Mouse (Mus musculus) hematopoietic stem cell, adult 5-6 weeks (primary cell): ENCODE results near the gene Slc35g2. TPM values are rescaled to one million over a fixed set of nuclear protein-coding genes. Genes with fewer than 3 reads are reported as not detected.
A peak's percentile ranks its signal among the peaks of the same experiment; 100 is the strongest.

Experiments used
- ATAC-seq, 2 experiments: fragments of 125-278 bp in 1 of 2; replicated peaks in 1 of 2; 2 replicates each; pipeline ENCODE4 v1.8.0; 2016 to 2017; ENCODE audit warnings: inconsistent platforms in 2 of 2, mild to moderate bottlenecking in 2 of 2, moderate number of reproducible peaks in 2 of 2, low read depth in 1 of 2, moderate TSS enrichment in 1 of 2; ENCODE audit not compliant: low FRiP score in 2 of 2, poor library complexity in 2 of 2, severe bottlenecking in 2 of 2, insufficient read depth in 1 of 2, low TSS enrichment in 1 of 2
- total RNA-seq: library from RNA; stranded (forward); fragments of 172-1452, 232-1000 nt; gene quantifications from 2 replicates; pipeline ENCODE4 v1.2.3, GENCODE M21; 2017

Slc35g2 gene
- total RNA-seq: not detected in 2 replicates

GRCm38 (mm10) chr9:100570626-100571233 lies at the start of gene Slc35g2:
Gene Slc35g2, minus strand, starts transcription at chr9:100571090.
- ATAC-seq: peak; percentile 34 to 44

DNA sequence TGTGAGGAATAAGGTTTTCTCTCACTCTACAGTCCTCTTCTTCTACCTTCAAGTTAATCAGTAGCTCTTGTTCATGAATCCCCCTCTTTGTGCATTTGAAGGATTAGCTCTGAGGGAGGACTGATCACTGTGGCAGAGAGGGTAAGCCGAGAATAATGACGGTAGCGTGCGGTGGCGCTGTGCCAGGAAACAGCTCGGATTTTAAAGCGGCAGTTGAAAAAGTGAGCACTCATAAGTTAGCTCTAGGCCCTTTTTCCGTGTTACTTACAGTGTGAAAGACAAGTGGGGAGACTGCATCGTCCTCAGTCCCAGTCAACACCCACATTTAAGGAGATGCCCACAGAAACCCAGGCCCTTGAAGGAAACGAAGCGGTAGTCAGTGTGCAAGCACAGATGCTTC lies 46.1 kb upstream of the Slc35g2 start:
- no peak for ATAC-seq

- no peak for ATAC-seq
These were observed 42.7 kb upstream of the Slc35g2 start for GRCm38 (mm10) chr9:100613501-100614071.

DNA sequence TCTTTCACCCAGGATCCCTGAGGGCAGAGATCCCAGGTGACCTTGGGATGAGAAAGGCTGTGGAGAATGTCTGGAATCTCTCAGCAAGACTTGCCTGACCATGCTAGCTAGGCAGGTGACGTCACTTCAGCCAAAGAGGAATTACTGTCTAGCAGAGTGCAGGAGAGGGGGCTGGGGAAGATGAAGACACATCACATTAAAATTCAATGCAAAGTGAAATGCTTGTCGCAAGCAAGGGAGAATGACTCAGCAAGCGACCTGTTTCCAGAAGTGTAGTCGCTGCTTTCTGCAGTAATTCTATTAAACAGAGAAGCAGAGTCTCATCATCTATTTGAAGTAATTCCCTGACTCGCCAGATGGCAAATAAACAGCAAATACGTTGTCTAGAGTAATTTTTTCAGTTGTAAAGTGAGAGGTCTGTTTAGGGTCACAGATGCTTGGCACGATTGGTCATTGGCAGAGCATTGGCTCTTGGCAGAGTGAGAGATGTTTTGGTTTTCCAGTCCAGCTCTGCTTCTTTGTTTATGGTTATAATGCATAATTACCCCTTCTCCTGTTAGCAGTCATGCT lies 35.2 kb upstream of the Slc35g2 start:
- no peak for ATAC-seq

- no peak for ATAC-seq
These were observed 34.6 kb upstream of the Slc35g2 start for GRCm38 (mm10) chr9:100605522-100605921.

GRCm38 (mm10) chr9:100603156-100603555 lies 32.3 kb upstream of the Slc35g2 start:
- no peak for ATAC-seq

DNA sequence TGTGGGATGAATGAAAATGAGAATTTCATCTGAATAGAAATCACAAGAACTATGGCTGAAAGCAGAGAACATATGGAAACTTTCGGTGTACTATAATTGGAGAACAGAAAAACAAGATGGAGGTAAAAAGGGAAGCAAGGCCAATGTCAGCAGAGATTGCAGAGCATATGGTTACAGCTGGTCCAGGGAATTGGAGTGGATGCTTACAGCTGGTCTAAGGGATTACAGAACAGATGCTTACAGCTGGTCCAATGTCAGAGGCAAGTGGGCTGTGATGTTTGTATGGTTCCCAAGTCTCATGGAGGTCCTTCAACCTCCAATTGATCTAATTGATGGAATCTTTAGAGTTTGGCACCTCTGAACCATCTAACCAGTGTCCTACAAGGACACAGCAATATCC lies 31.2 kb upstream of the Slc35g2 start:
- no peak for ATAC-seq

DNA sequence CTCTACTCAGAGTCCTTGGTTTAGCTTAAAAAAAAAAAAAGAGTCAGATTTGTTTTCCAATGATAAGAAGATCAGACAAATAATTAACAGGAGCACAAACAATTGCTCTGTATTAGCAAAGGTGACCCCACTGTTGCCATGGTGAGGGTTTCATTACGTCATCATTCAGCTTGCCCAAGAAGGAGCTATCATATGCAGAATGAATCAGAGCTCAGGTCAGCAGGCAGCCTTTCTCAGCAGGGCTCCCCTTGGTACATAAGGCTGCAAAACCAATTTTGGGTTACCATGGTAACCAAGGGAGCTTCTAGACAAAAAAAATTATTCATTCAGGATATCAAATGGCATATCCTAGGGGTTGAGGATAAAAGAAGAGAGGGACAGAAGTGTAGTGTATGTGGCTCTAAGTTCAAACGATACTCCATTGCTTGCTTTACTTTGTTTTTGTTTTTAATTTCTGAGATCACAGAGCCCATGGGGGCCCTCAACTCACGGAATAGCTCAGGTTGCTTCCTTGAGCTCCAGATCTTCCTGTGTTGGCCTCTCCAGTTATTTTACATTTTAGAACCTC lies 29.0 kb upstream of the Slc35g2 start:
- no peak for ATAC-seq

GRCm38 (mm10) chr9:100597546-100597945 lies 26.7 kb upstream of the Slc35g2 start, which contains the start of gene Stag1:
Gene Stag1, plus strand, starts transcription at chr9:100597798.
- no peak for ATAC-seq

GRCm38 (mm10) chr9:100596317-100596716 lies 25.4 kb upstream of the Slc35g2 start:
- ATAC-seq: no peak

DNA sequence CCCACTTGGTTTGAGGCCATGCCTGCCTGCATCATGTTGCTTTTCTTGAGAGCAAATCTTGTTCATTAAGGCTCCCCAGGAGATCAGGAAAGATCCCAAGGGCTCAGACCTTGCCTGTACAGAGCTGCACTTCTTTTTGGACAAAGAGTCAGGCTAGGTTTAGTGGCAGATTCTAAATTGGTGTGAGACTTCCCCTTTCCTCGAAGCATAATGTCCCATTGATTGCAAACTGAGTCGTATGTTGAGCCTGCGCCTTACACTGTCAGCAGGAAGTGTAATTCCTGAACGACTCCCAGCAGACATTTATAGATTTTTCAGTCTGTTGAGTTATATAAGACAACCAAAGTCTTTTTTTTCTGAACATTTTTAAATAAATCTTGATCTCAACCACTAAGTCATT lies 19.6 kb upstream of the Slc35g2 start:
- ATAC-seq: no peak

DNA sequence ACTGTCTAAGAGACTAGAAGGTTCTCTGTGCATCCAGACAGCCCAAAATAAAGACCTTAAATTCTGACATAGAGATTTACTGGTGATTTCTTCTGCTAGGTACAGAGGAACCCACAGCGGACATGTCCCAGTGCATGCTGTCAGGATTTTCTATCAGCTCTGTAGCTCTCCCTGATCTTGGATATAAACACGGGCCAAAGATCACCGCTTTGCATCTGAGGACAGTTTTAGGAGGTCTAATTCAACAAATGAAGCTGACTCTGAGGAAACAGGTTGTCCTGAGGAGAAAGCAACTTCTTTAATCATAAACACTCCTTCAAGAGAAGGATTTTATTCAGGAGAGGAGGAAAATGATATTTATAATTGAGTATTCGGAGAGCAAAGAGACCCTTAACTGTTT lies 13.1 kb upstream of the Slc35g2 start:
- ATAC-seq: no peak

DNA sequence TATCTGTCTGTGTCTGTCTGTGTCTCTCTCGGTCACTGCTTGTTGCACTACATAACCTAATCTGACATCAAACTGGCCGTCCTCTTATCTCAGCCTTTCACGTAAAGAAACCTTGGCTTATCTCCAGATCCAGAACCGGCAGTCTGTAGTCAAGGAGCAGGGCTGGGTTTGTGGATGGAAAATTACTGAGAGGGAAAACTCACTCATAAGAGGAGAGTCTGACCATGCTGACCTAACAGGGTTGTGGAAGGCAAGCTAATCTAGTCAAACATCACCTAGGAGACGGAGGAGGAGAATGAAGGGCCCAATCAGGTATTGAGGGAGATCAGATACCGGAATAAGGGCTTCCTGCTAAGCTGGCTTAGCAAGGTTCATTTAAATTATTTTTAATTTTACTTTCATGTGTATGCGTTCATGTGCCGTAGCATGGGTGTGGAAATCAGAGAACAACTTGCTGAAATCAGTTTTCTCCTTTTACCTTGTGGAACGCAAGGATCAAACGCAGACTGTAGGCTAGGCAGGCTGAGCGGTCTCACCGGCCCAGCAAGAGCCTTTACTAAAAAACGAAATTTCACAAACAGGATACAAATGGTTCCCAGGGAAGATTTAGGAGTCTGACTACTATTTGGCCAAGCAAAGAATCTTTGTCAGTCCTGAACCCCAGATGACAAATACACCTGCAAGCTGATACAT lies 12.1 kb upstream of the Slc35g2 start:
- ATAC-seq: no peak

GRCm38 (mm10) chr9:100581543-100582492 lies 10.9 kb upstream of the Slc35g2 start:
- ATAC-seq: no peak

DNA sequence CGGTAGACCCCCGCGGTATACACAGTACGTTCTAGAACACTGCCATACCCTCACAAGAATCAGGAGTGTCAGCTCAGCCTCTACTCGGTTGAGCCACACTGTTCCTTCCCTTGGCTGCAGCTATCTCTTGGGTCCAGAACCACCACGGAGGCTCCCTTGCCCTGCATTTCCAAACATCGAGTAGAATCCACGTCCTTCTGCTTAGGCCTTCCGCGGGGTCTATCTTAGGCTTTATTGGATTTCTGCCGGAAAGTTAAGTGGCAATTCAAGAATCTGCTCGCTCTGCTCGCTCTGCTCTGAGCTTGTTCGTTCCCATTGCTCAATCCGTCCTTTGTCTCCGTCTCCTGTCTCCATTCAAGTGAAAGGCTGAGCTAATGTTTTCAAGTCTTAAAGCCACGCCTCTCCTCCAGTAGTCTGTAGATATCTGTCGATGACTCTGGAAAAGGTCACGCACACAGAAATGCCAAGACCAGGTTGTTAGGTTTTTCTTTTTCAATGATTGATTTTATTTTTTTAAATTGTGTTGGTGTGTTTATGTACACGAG lies 9.4 kb upstream of the Slc35g2 start:
- ATAC-seq: no peak

GRCm38 (mm10) chr9:100573942-100574341 lies 3.1 kb upstream of the Slc35g2 start:
- ATAC-seq: no peak

GRCm38 (mm10) chr9:100573300-100573699 lies 2.4 kb upstream of the Slc35g2 start:
- ATAC-seq: no peak
